22 mouse cellular contexts compared by ENCODE assay signal in genomic region chr1:144256556-144257331, GRCm38 (mm10). TPM values are rescaled to one million over a fixed set of nuclear protein-coding genes. Genes with fewer than 3 reads are reported as not detected.
DNase-seq lines count a peak whose midpoint lies in the region; ATAC-seq and TF ChIP-seq lines count a peak whose summit lies in the region.
"Had no signal": no experiment of that assay in that cellular context is flagged by ENCODE, and none has a peak within 500 bp of the region (broad histone marks: within the 10 kb centered on the region; RNA-seq: fewer than 3 reads in every experiment).

No protein-coding gene starts in this region.

- peak; percentile 39 for DNase-seq in CD4-positive helper T cell, adult 2 months (ENCODE audit: low read depth, low spot score)
- no peak for DNase-seq in MEL (ENCODE audit: low read depth, low spot score)
- no peak for DNase-seq in cerebellum, adult 8-10 months
- DNase-seq in stomach, postnatal 0 days (ENCODE audit: low spot score): no peak
- no peak for DNase-seq in gastrocnemius, adult 2 months
- DNase-seq: adrenal gland, adult 8-10 months; cerebellum, adult 11 months; cerebellum, adult 9-10 months; cerebellum, postnatal 25 days; gastrocnemius, postnatal 25 days; heart, adult 11 months; heart, postnatal 10 days; heart, postnatal 4 days had no signal

- TF ChIP-seq POLR2A in MEL (IDR thresholded peaks at IDR 0.05; ENCODE audit: control insufficient read depth in 1 of 2, insufficient read depth in 1 of 2, low read depth in 1 of 2, low read length in 2 of 2, poor library complexity in 1 of 2): no peak

- intact Hi-C loops in gastrocnemius, adult 2 months (cut with DNase I): no loop called here

- H3K4me2 ChIP-seq in stomach, postnatal 0 days (replicated peaks; ENCODE audit: low read depth): no peak overlapping the region
- H3K4me2 ChIP-seq: embryonic facial prominence, embryonic 13.5 days; forebrain, embryonic 12.5 days; hindbrain, embryonic 13.5 days had no signal

- no peaks in the 10 kb centered on the region for H3K4me1 ChIP-seq in MEL (ENCODE audit: control insufficient read depth in 1 of 2, insufficient read depth in 2 of 2, low read length in 2 of 2)
- H3K4me1 ChIP-seq in stomach, postnatal 0 days (replicated peaks; ENCODE audit: control insufficient read depth, insufficient read depth): no peaks in the 10 kb centered on the region
- H3K4me1 ChIP-seq: embryonic facial prominence, embryonic 13.5 days; forebrain, embryonic 12.5 days; hindbrain, embryonic 13.5 days had no signal

- H3K4me3 ChIP-seq in MEL (ENCODE audit: control insufficient read depth in 1 of 2, insufficient read depth in 1 of 2, low read depth in 2 of 2, low read length in 2 of 2): no peak overlapping the region
- no peak overlapping the region for H3K4me3 ChIP-seq in stomach, postnatal 0 days (ENCODE audit: low read depth, low read length)
- no peak overlapping the region for H3K4me3 ChIP-seq in gastrocnemius, adult 2 months
- H3K4me3 ChIP-seq: embryonic facial prominence, embryonic 13.5 days; forebrain, embryonic 12.5 days; hindbrain, embryonic 13.5 days had no signal

- H3K27ac ChIP-seq in MEL (ENCODE audit: control insufficient read depth, low read depth, low read length): no peak overlapping the region
- H3K27ac ChIP-seq in stomach, postnatal 0 days (replicated peaks): no peak overlapping the region
- H3K27ac ChIP-seq in gastrocnemius, adult 2 months: no peak overlapping the region
- H3K27ac ChIP-seq: embryonic facial prominence, embryonic 13.5 days; forebrain, embryonic 12.5 days; hindbrain, embryonic 13.5 days; hindbrain, postnatal 0 days had no signal

- TF ChIP-seq EP300 in MEL (IDR thresholded peaks at IDR 0.05; ENCODE audit: low read depth in 1 of 2, low read length in 2 of 2): peak in 1 of 2 experiments; percentile 35; a peak in 1 of 4 replicates
- no peak for TF ChIP-seq EP300 in stomach, postnatal 0 days (optimal IDR thresholded peaks at IDR 0.05)

- no peaks in the 10 kb centered on the region for H3K36me3 ChIP-seq in MEL (ENCODE audit: control insufficient read depth in 1 of 2, insufficient read depth in 2 of 2, low read length in 2 of 2)
- no peaks in the 10 kb centered on the region for H3K36me3 ChIP-seq in stomach, postnatal 0 days (ENCODE audit: control insufficient read depth, insufficient read depth, low read length)
- H3K36me3 ChIP-seq: embryonic facial prominence, embryonic 13.5 days; forebrain, embryonic 12.5 days; hindbrain, embryonic 13.5 days had no signal

- no peaks in the 10 kb centered on the region for H3K27me3 ChIP-seq in MEL (ENCODE audit: control insufficient read depth in 1 of 2, insufficient read depth in 2 of 2, low read length in 2 of 2)
- H3K27me3 ChIP-seq in stomach, postnatal 0 days (ENCODE audit: control insufficient read depth, insufficient read depth, low read length): no peaks in the 10 kb centered on the region
- H3K27me3 ChIP-seq: embryonic facial prominence, embryonic 13.5 days; forebrain, embryonic 12.5 days; hindbrain, embryonic 13.5 days had no signal

- ATAC-seq in hematopoietic stem cell, adult 5-6 weeks (replicated peaks in 1 of 2; ENCODE audit: insufficient read depth in 1 of 2, low FRiP score in 2 of 2, low TSS enrichment in 1 of 2, low read depth in 1 of 2, poor library complexity in 2 of 2, severe bottlenecking in 2 of 2): peak; percentile 69 to 70; a peak in 2 of 4 replicates
- peak; percentile 37; the same call in 1 of the 2 replicates for ATAC-seq in megakaryocyte progenitor cell, adult 5-6 weeks (replicated peaks; ENCODE audit: poor library complexity)
- no peak for ATAC-seq in stomach, postnatal 0 days (ENCODE audit: low FRiP score, low TSS enrichment)
- ATAC-seq: forebrain, embryonic 16.5 days; hindbrain, postnatal 0 days; intestine, postnatal 0 days had no signal

- 44% methylated on average over 2 of the region's 2 CpGs for WGBS in stomach, postnatal 0 days

- TF ChIP-seq CTCF in MEL (IDR thresholded peaks at IDR 0.05 in 2 of 3, conservative IDR thresholded peaks at IDR 0.05 in 1 of 3; ENCODE audit: control insufficient read depth in 1 of 3, insufficient read depth in 1 of 3, low read depth in 2 of 3, low read length in 3 of 3, poor library complexity in 1 of 3, severe bottlenecking in 1 of 3): no peak
- TF ChIP-seq CTCF in stomach, postnatal 0 days (IDR thresholded peaks at IDR 0.05; ENCODE audit: low read depth): no peak
- no peak for TF ChIP-seq CTCF in gastrocnemius, adult 2 months (IDR thresholded peaks at IDR 0.05)

- H3K9ac ChIP-seq in MEL (ENCODE audit: control insufficient read depth, low read depth, low read length, poor library complexity, severe bottlenecking): no peak overlapping the region
- H3K9ac ChIP-seq in stomach, postnatal 0 days (ENCODE audit: low read length): no peak overlapping the region
- H3K9ac ChIP-seq: embryonic facial prominence, embryonic 13.5 days; forebrain, embryonic 12.5 days; hindbrain, embryonic 13.5 days had no signal

- no peaks in the 10 kb centered on the region for H3K9me3 ChIP-seq in MEL (replicated peaks; ENCODE audit: insufficient read depth, low read length)
- no peaks in the 10 kb centered on the region for H3K9me3 ChIP-seq in stomach, postnatal 0 days (ENCODE audit: control insufficient read depth, low read length)
- H3K9me3 ChIP-seq: embryonic facial prominence, embryonic 13.5 days; forebrain, embryonic 12.5 days; hindbrain, embryonic 13.5 days had no signal

- no peak for TF ChIP-seq RAD21 in MEL (IDR thresholded peaks at IDR 0.05; ENCODE audit: low read depth, low read length)

- H3K79me2 ChIP-seq in MEL (ENCODE audit: control insufficient read depth, insufficient read depth, low read length, poor library complexity): no peaks in the 10 kb centered on the region

TF ChIP-seq in MEL, 35 proteins besides CTCF, POLR2A, EP300 and RAD21:
- TF ChIP-seq TCF12 (IDR thresholded peaks at IDR 0.05; ENCODE audit: low read depth, low read length) (peak; percentile 24; the same call in 1 of the 2 replicates), GATA1 (IDR thresholded peaks at IDR 0.05; ENCODE audit: low read depth, low read length) (peak; percentile 50; the same call in 1 of the 2 replicates), ZNF384 (IDR thresholded peaks at IDR 0.05; ENCODE audit: low read depth, low read length) (peak; percentile 59; the same call in 1 of the 2 replicates), CHD2 (IDR thresholded peaks at IDR 0.05; ENCODE audit: low read length) (no peak)
TF ChIP-seq in MEL: peak in this region for 3.

RNA-seq across cellular contexts. Expression of gene Rgs1, which starts 7.7 kb away (rescaled TPM):
- 1.7 and 5.9 TPM in 2 replicates for total RNA-seq in MEL (2012; rRNA removed)
- polyA plus RNA-seq in MEL (2012; ENCODE audit: insufficient read depth in 1 of 2, insufficient read length in 2 of 2, low read depth in 1 of 2, low replicate concordance in 2 of 2, missing spikeins in 1 of 2): under 1 TPM in 1 of 2 experiments, not detected in 1; 0.91 TPM
- total RNA-seq in hematopoietic stem cell, adult 5-6 weeks (2017): 1,415 and 1,523 TPM in 2 replicates
- 17.1 and 27.9 TPM in 2 replicates for total RNA-seq in megakaryocyte progenitor cell, adult 5-6 weeks (2015)
- 41.7 and 52.1 TPM in 2 replicates for total RNA-seq in megakaryocyte progenitor cell, adult 5-6 weeks (2017)
- polyA plus RNA-seq in stomach, postnatal 0 days (2015; fragmentation: Nextera tagmentation; extraction: Ambion mirVana): 1.3 and 1.7 TPM in 2 replicates
- total RNA-seq in gastrocnemius, adult 2 months (2021): not detected
- total RNA-seq: gastrocnemius, postnatal 25 days; heart, postnatal 10 days had no signal
- polyA plus RNA-seq: brain, embryonic 14.5 days; forebrain, embryonic 12.5 days; forebrain, embryonic 16.5 days; hindbrain, embryonic 13.5 days; hindbrain, postnatal 0 days had no signal

Comparison
In these comparisons a context has a peak if more than half of its experiments do, and no peak if none do; other contexts are left out.
1. RNA of gene Rgs1, which starts 7.7 kb away (total RNA-seq): 1,415 to 1,523 TPM in hematopoietic stem cell, adult 5-6 weeks; 17.1 to 52.1 TPM in megakaryocyte progenitor cell, adult 5-6 weeks, 1.7 to 5.9 TPM in MEL and not detected in gastrocnemius, adult 2 months; every median in the first group is over 10 times any median in the second.